Mouse (Mus musculus): ENCODE results near the gene Slc15a4.

DNA sequence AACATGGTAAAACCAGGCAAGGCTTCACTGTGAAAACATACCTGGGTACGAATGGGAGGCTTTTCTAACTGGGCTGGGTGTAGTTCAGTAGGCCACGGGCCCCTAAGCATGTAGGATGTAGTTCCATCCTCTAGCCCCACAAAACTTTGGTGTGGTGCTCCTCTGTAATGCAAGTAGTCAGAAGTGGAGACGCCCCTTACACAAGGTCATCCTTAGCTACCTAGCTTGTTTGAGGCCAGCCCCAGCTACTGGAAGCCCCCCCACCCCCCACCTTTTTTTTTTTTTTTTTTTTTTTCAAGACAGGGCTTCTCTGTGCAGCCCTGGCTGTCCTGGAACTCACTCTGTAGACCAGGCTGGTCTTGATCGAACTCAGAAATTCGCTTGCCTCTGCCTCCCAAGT is 28.3 kb upstream of the Slc15a4 start:
- TF ChIP-seq CTCF (IDR thresholded peaks at IDR 0.05) (no peak), EP300 (IDR thresholded peaks at IDR 0.05) (no peak)

Measured in lung, postnatal 0 days (tissue).